Mouse (Mus musculus): ENCODE results near the gene Ndrg3. TPM values are rescaled to one million over a fixed set of nuclear protein-coding genes. Genes with fewer than 3 reads are reported as not detected.
A peak's percentile ranks its signal among the peaks of the same experiment; 100 is the strongest.

The Ndrg3 gene
- polyA plus RNA-seq, 1 experiment from 2014 or later: 54.0 TPM

GRCm38 (mm10) chr2:157019228-157019627, 27.4 kb upstream of the Ndrg3 start:
- Histone ChIP-seq H3K27ac (no peak overlapping the region), H3K4me3 (no peak overlapping the region), H3K4me2 (no peak overlapping the region), H3K27me3 (no peaks in the 10 kb centered on the region), H3K9me3 (no peaks in the 10 kb centered on the region), H3K9ac (no peak overlapping the region), H3K4me1 (no peaks in the 10 kb centered on the region), H3K36me3 (peaks cover 97% of the 10 kb centered on the region)
- ATAC-seq (ENCODE audit: insufficient number of reproducible peaks, low FRiP score, low TSS enrichment, low read depth): no peak
- 91% methylated on average over 4 of the region's 4 CpGs for WGBS

DNA sequence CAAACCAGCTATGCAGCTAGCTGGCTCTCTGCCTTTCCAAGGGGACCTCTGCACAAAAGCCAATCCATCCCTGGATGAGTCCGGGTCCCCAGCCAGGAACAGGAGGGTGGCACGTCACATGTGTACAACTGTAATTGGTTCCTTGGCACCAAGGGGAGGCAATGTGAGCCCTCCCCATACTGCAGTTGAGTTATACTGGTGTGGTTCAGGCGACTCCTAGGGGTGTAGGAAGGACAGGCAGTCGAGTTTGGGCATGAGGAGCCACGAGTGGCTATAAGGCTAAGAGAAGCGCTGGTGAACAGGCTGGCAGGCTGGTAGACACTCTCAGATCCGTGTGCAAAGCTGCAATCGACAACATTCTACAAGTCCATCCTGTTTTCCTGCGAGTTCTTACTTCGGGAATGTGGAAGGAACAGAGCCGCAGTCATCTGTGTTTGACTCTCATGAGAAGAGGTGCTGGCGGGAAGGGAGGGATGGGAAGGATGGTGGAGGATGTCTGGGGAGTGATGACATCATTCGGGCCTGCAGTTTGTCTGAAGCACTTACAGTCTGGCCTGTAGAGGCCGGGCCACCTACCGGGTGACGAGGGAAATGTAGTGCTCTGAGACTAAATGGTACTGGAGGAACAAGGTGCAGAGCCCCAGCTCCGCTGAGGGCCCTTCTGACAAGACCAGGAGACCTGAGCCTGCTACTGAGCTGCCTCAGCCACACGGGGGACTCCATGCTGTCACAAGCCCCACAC, 24.8 kb upstream of the Ndrg3 start:
- Histone ChIP-seq H3K36me3 (peaks cover 77% of the 10 kb centered on the region), H3K4me3 (no peak overlapping the region), H3K27me3 (no peaks in the 10 kb centered on the region), H3K4me1 (peaks cover under 1% of the 10 kb centered on the region; the same call in 1 of the 2 replicates), H3K9me3 (no peaks in the 10 kb centered on the region), H3K27ac (no peak overlapping the region), H3K4me2 (no peak overlapping the region), H3K9ac (no peak overlapping the region)
- no peak for ATAC-seq (ENCODE audit: insufficient number of reproducible peaks, low FRiP score, low TSS enrichment, low read depth)
- WGBS: 78% methylated on average over 18 of the region's 18 CpGs

GRCm38 (mm10) chr2:157012341-157012740, 20.5 kb upstream of the Ndrg3 start:
- no peak overlapping the region for H3K4me3 ChIP-seq
- ATAC-seq (ENCODE audit: insufficient number of reproducible peaks, low FRiP score, low TSS enrichment, low read depth): no peak
- H3K9me3 ChIP-seq: no peaks in the 10 kb centered on the region
- H3K4me1 ChIP-seq: peaks cover 17% of the 10 kb centered on the region
- 82% methylated on average over 6 of the region's 6 CpGs for WGBS
- no peak overlapping the region for H3K4me2 ChIP-seq
- no peak overlapping the region for H3K27ac ChIP-seq
- H3K9ac ChIP-seq: no peak overlapping the region
- H3K27me3 ChIP-seq: no peaks in the 10 kb centered on the region
- H3K36me3 ChIP-seq: peaks cover 35% of the 10 kb centered on the region

GRCm38 (mm10) chr2:157010634-157011310, 18.9 kb upstream of the Ndrg3 start:
- no peak overlapping the region for H3K9ac ChIP-seq
- H3K36me3 ChIP-seq: peaks cover 19% of the 10 kb centered on the region
- H3K9me3 ChIP-seq: no peaks in the 10 kb centered on the region
- no peak overlapping the region for H3K4me3 ChIP-seq
- H3K4me2 ChIP-seq: no peak overlapping the region
- peak overlapping the region; percentile 68; the same call in 1 of the 2 replicates for H3K27ac ChIP-seq
- H3K27me3 ChIP-seq: no peaks in the 10 kb centered on the region
- H3K4me1 ChIP-seq: peaks cover 28% of the 10 kb centered on the region
- 33% methylated on average over 10 of the region's 11 CpGs for WGBS
- ATAC-seq (ENCODE audit: insufficient number of reproducible peaks, low FRiP score, low TSS enrichment, low read depth): no peak

GRCm38 (mm10) chr2:157010121-157010520, 18.3 kb upstream of the Ndrg3 start:
- Histone ChIP-seq H3K27ac (peak overlapping the region; percentile 68; the same call in 1 of the 2 replicates), H3K9me3 (no peaks in the 10 kb centered on the region), H3K36me3 (peaks cover 17% of the 10 kb centered on the region), H3K9ac (no peak overlapping the region), H3K27me3 (no peaks in the 10 kb centered on the region), H3K4me1 (peaks cover 31% of the 10 kb centered on the region), H3K4me3 (no peak overlapping the region), H3K4me2 (no peak overlapping the region)
- no peak for ATAC-seq (ENCODE audit: insufficient number of reproducible peaks, low FRiP score, low TSS enrichment, low read depth)

DNA sequence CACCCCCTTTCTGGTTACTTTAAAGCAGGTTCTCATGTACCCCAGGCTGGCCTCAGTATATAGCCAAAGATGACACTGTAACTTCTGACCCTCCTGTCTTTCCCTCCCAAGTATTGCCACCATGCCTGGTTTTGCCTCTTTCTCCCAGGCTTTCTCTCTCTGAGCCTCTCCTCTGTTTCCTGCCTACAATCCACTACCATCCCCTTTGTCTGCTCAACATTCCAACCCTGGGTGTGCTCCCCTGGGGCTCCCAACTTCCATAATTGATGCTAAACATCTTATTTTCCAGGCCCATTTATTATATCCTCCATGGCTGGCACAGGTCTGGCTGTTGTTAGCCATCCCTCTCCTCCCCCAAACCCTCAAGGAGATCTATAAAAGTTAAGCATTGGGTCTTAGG, 16.7 kb upstream of the Ndrg3 start:
- ATAC-seq (ENCODE audit: insufficient number of reproducible peaks, low FRiP score, low TSS enrichment, low read depth): no peak

GRCm38 (mm10) chr2:157007234-157007596, 15.4 kb upstream of the Ndrg3 start:
- Histone ChIP-seq H3K4me2 (peak overlapping the region; percentile 85), H3K36me3 (peaks cover 20% of the 10 kb centered on the region; the same call in 1 of the 2 replicates), H3K9me3 (no peaks in the 10 kb centered on the region), H3K4me3 (peak overlapping the region; percentile 63), H3K27me3 (no peaks in the 10 kb centered on the region), H3K4me1 (peaks cover 31% of the 10 kb centered on the region), H3K9ac (peak overlapping the region; percentile 54), H3K27ac (peak overlapping the region; percentile 83)
- peak; percentile 33; the same call in 1 of the 2 replicates for ATAC-seq (ENCODE audit: insufficient number of reproducible peaks, low FRiP score, low TSS enrichment, low read depth)
- 22% methylated on average over 5 of the region's 5 CpGs for whole genome bisulfite sequencing

More for the DNA sequence above, 16.7 kb upstream of the Ndrg3 start:
- Histone ChIP-seq H3K27me3 (no peaks in the 10 kb centered on the region), H3K4me1 (peaks cover 31% of the 10 kb centered on the region), H3K9ac (no peak overlapping the region), H3K36me3 (peaks cover 21% of the 10 kb centered on the region), H3K9me3 (no peaks in the 10 kb centered on the region), H3K4me3 (no peak overlapping the region), H3K4me2 (no peak overlapping the region), H3K27ac (no peak overlapping the region)

- Histone ChIP-seq H3K4me1 (peaks cover 30% of the 10 kb centered on the region), H3K4me3 (peak within 1 kb of the TSS; percentile 63), H3K27ac (peak within 1 kb of the TSS; percentile 83), H3K36me3 (peaks cover 20% of the 10 kb centered on the region; the same call in 1 of the 2 replicates), H3K4me2 (peak within 1 kb of the TSS; percentile 85), H3K9me3 (no peaks in the 10 kb centered on the region), H3K9ac (peak within 1 kb of the TSS; percentile 54), H3K27me3 (no peaks in the 10 kb centered on the region)
- ATAC-seq (ENCODE audit: insufficient number of reproducible peaks, low FRiP score, low TSS enrichment, low read depth): peak; percentile 74
- WGBS: under 1% methylated on average over 56 of the region's 56 CpGs
Observed at GRCm38 (mm10) chr2:157006511-157007233, 14.8 kb upstream of the Ndrg3 start, which contains the start of gene Dsn1. TSS of gene Dsn1 (minus strand) at chr2:157007154.

GRCm38 (mm10) chr2:157002321-157002720, 10.5 kb upstream of the Ndrg3 start:
- Histone ChIP-seq H3K27me3 (no peaks in the 10 kb centered on the region), H3K4me3 (no peak overlapping the region), H3K9ac (no peak overlapping the region), H3K9me3 (no peaks in the 10 kb centered on the region), H3K4me2 (no peak overlapping the region), H3K36me3 (peaks cover 51% of the 10 kb centered on the region), H3K4me1 (peaks cover 13% of the 10 kb centered on the region), H3K27ac (no peak overlapping the region)
- ATAC-seq (ENCODE audit: insufficient number of reproducible peaks, low FRiP score, low TSS enrichment, low read depth): no peak
- 88% methylated on average over 4 of the region's 4 CpGs for WGBS

DNA sequence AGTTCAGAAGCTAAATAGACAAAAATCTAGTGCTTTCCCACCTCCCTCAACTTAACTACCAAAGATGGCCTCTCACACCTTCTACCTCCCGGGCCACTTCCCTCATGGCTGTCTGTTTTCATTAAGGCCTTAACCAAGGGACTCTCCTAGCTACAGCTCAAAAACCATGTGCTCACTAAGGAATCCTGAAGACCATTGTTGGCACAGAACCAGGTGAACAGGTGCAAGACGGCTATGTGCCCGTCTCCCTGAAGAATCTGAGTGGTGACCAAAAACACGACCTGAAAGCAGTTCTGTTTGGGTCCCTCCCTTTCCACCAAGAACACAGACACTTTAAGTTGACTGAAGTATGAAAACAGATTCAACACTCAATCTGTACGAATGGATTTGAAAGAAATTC, 6.4 kb upstream of the Ndrg3 start:
- Histone ChIP-seq H3K9ac (no peak overlapping the region), H3K27me3 (no peaks in the 10 kb centered on the region), H3K9me3 (no peaks in the 10 kb centered on the region), H3K36me3 (peaks cover 62% of the 10 kb centered on the region), H3K4me2 (no peak overlapping the region), H3K4me1 (no peaks in the 10 kb centered on the region), H3K4me3 (no peak overlapping the region), H3K27ac (no peak overlapping the region)
- WGBS: 81% methylated on average over 5 of the region's 5 CpGs
- ATAC-seq (ENCODE audit: insufficient number of reproducible peaks, low FRiP score, low TSS enrichment, low read depth): no peak

DNA sequence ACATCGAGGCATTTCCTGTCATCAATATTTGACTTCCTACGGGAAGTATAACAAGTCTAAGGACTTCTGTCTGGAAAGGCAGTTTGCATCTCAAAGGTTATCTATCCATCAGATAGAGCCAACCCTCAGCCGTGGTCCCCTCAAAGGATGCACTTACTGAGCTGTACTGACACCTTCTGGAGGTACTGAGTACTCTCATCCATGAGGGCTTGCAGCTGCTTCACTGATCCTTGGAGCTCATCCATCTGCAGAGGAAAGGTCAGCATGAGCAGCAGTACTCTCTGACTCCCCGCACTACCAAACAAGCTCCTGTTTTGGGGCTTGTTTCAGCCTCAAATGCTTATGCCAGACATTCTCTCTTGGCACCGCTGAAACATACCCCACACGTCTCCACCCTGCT, 4.7 kb upstream of the Ndrg3 start:
- H3K4me1 ChIP-seq: no peaks in the 10 kb centered on the region
- H3K9ac ChIP-seq: no peak overlapping the region
- H3K36me3 ChIP-seq: peaks cover 58% of the 10 kb centered on the region
- 65% methylated on average over 6 of the region's 6 CpGs for WGBS
- H3K9me3 ChIP-seq: no peaks in the 10 kb centered on the region
- no peak overlapping the region for H3K4me2 ChIP-seq
- no peak overlapping the region for H3K4me3 ChIP-seq
- no peaks in the 10 kb centered on the region for H3K27me3 ChIP-seq
- H3K27ac ChIP-seq: no peak overlapping the region
- no peak for ATAC-seq (ENCODE audit: insufficient number of reproducible peaks, low FRiP score, low TSS enrichment, low read depth)
